Mouse (Mus musculus) frontal cortex, postnatal 25 days (tissue): ENCODE data around the gene Tmem248.

Experiments
- DNase-seq, 2 experiments: peaks; one replicate each; pipeline ENCODE4 v3.0.0; 2022; ENCODE audit warnings: low spot score in 2 of 2

Tmem248 gene

GRCm38 (mm10) chr5:130216781-130217180 lies at the start of gene Tmem248:
TSS of gene Tmem248 (plus strand) at chr5:130217081.
- DNase-seq, result no peak

GRCm38 (mm10) chr5:130169109-130169508 lies 47.8 kb upstream of the Tmem248 start:
- no peak for DNase-seq

- DNase-seq, result no peak
These were observed 46.0 kb upstream of the Tmem248 start for GRCm38 (mm10) chr5:130170666-130171422.

GRCm38 (mm10) chr5:130171423-130171954 lies 45.4 kb upstream of the Tmem248 start, which contains the start of gene Rabgef1:
TSS of gene Rabgef1 (plus strand) at chr5:130171798.
- peak; percentile 72 to 85 for DNase-seq

GRCm38 (mm10) chr5:130171956-130172601 lies 44.8 kb upstream of the Tmem248 start:
- DNase-seq, result peak in 1 of 2 experiments; percentile 20

GRCm38 (mm10) chr5:130173012-130173411 lies 43.9 kb upstream of the Tmem248 start:
- DNase-seq, result no peak

GRCm38 (mm10) chr5:130177871-130178270 lies 39.0 kb upstream of the Tmem248 start:
- DNase-seq, result no peak

GRCm38 (mm10) chr5:130180362-130180761 lies 36.5 kb upstream of the Tmem248 start:
- DNase-seq, result no peak

GRCm38 (mm10) chr5:130181740-130182540 lies 34.9 kb upstream of the Tmem248 start:
- no peak for DNase-seq

- no peak for DNase-seq
These were observed 34.4 kb upstream of the Tmem248 start for GRCm38 (mm10) chr5:130182541-130182821.

GRCm38 (mm10) chr5:130184193-130184856 lies 32.6 kb upstream of the Tmem248 start:
- no peak for DNase-seq

GRCm38 (mm10) chr5:130185312-130185711 lies 31.6 kb upstream of the Tmem248 start:
- DNase-seq, result no peak

GRCm38 (mm10) chr5:130187383-130187782 lies 29.5 kb upstream of the Tmem248 start:
- DNase-seq, result no peak

GRCm38 (mm10) chr5:130190909-130191308 lies 26.0 kb upstream of the Tmem248 start:
- DNase-seq, result no peak

- DNase-seq, result no peak
These were observed 25.0 kb upstream of the Tmem248 start for GRCm38 (mm10) chr5:130191865-130192264.

GRCm38 (mm10) chr5:130192356-130192944 lies 24.4 kb upstream of the Tmem248 start:
- DNase-seq, result no peak

GRCm38 (mm10) chr5:130193760-130194159 lies 23.1 kb upstream of the Tmem248 start:
- no peak for DNase-seq

- DNase-seq, result no peak
These were observed 20.6 kb upstream of the Tmem248 start for GRCm38 (mm10) chr5:130196307-130196706.

GRCm38 (mm10) chr5:130197454-130197853 lies 19.4 kb upstream of the Tmem248 start:
- no peak for DNase-seq

GRCm38 (mm10) chr5:130197981-130198380 lies 18.9 kb upstream of the Tmem248 start:
- no peak for DNase-seq
